Mouse (Mus musculus): ENCODE measurements around the gene Gm7271.

The Gm7271 gene

GRCm38 (mm10) chr5:76483811-76484210 is at the start of gene Gm7271:
Gm7271 (plus strand) TSS chr5:76484040.
- no peak for DNase-seq

- no peak for DNase-seq
Measured at GRCm38 (mm10) chr5:76437100-76437499, 46.7 kb upstream of the Gm7271 start.

GRCm38 (mm10) chr5:76437696-76438095 is 46.1 kb upstream of the Gm7271 start:
- no peak for DNase-seq

GRCm38 (mm10) chr5:76441431-76441830 is 42.4 kb upstream of the Gm7271 start:
- no peak for DNase-seq

- DNase-seq = no peak
Measured at GRCm38 (mm10) chr5:76474931-76475330, 8.9 kb upstream of the Gm7271 start.

GRCm38 (mm10) chr5:76476873-76477272 is 7.0 kb upstream of the Gm7271 start:
- no peak for DNase-seq

- no peak for DNase-seq
Measured at GRCm38 (mm10) chr5:76477764-76478163, 6.1 kb upstream of the Gm7271 start.

- DNase-seq = no peak
Measured at GRCm38 (mm10) chr5:76495126-76495525, 11.3 kb downstream of the Gm7271 start.

- DNase-seq = no peak
Measured at GRCm38 (mm10) chr5:76522446-76522845, 38.6 kb downstream of the Gm7271 start.

- no peak for DNase-seq
Measured at GRCm38 (mm10) chr5:76524623-76525022, 40.8 kb downstream of the Gm7271 start.

GRCm38 (mm10) chr5:76525066-76525465 is 41.2 kb downstream of the Gm7271 start:
- DNase-seq = no peak

GRCm38 (mm10) chr5:76525829-76526228 is 42.0 kb downstream of the Gm7271 start:
- no peak for DNase-seq

- DNase-seq = peak; percentile 94
Measured at GRCm38 (mm10) chr5:76529040-76529703, 45.3 kb downstream of the Gm7271 start, which contains the start of gene Exoc1. Exoc1 (plus strand) TSS chr5:76529311.

- DNase-seq = no peak
Measured at GRCm38 (mm10) chr5:76529704-76530066, 45.8 kb downstream of the Gm7271 start.

- DNase-seq = no peak
Measured at GRCm38 (mm10) chr5:76533186-76533585, 49.3 kb downstream of the Gm7271 start.

GRCm38 (mm10) chr5:76536231-76536630 is 52.4 kb downstream of the Gm7271 start:
- DNase-seq = no peak

- no peak for DNase-seq
Measured at GRCm38 (mm10) chr5:76537578-76537977, 53.7 kb downstream of the Gm7271 start.

GRCm38 (mm10) chr5:76540181-76540580 is 56.3 kb downstream of the Gm7271 start:
- no peak for DNase-seq

GRCm38 (mm10) chr5:76540842-76541241 is 57.0 kb downstream of the Gm7271 start:
- no peak for DNase-seq

GRCm38 (mm10) chr5:76543200-76543599 is 59.4 kb downstream of the Gm7271 start:
- no peak for DNase-seq

- no peak for DNase-seq
Measured at GRCm38 (mm10) chr5:76550426-76550825, 66.6 kb downstream of the Gm7271 start.

GRCm38 (mm10) chr5:76565321-76565720 is 81.5 kb downstream of the Gm7271 start:
- DNase-seq = peak; percentile 49

All from kidney, adult 18-20 months (tissue).